Mouse (Mus musculus) telencephalon, adult 2 months (tissue): ENCODE results near the gene Aldh1l1.

Experiments used
- DNase-seq: peaks from one replicate; pipeline ENCODE4 v3.0.0-alpha.2; 2011; ENCODE audit warnings: low read depth, low spot score

The Aldh1l1 gene

GRCm38 (mm10) chr6:90486176-90486921, at the start of gene Aldh1l1:
Aldh1l1 (plus strand) TSS chr6:90486427.
- DNase-seq = no peak

GRCm38 (mm10) chr6:90437041-90437440, 49.2 kb upstream of the Aldh1l1 start:
- DNase-seq = no peak

- no peak for DNase-seq
Observed at GRCm38 (mm10) chr6:90446883-90447282, 39.3 kb upstream of the Aldh1l1 start.

- peak; percentile 48 for DNase-seq
Observed at GRCm38 (mm10) chr6:90450179-90450578, 36.0 kb upstream of the Aldh1l1 start.

- DNase-seq = no peak
Observed at GRCm38 (mm10) chr6:90450697-90451096, 35.5 kb upstream of the Aldh1l1 start.

- no peak for DNase-seq
Observed at GRCm38 (mm10) chr6:90451512-90451911, 34.7 kb upstream of the Aldh1l1 start.

- DNase-seq = no peak
Observed at GRCm38 (mm10) chr6:90452603-90453002, 33.6 kb upstream of the Aldh1l1 start.

- DNase-seq = no peak
Observed at GRCm38 (mm10) chr6:90453751-90454150, 32.5 kb upstream of the Aldh1l1 start.

- DNase-seq = no peak
Observed at GRCm38 (mm10) chr6:90457421-90457820, 28.8 kb upstream of the Aldh1l1 start.

- DNase-seq = no peak
Observed at GRCm38 (mm10) chr6:90461181-90461580, 25.0 kb upstream of the Aldh1l1 start.

GRCm38 (mm10) chr6:90461771-90462170, 24.5 kb upstream of the Aldh1l1 start:
- no peak for DNase-seq

GRCm38 (mm10) chr6:90462181-90462706, 24.0 kb upstream of the Aldh1l1 start, which contains the start of gene Klf15:
Klf15 (plus strand) TSS chr6:90462576.
- DNase-seq = peak; percentile 54

- no peak for DNase-seq
Observed at GRCm38 (mm10) chr6:90462841-90463227, 23.4 kb upstream of the Aldh1l1 start.

GRCm38 (mm10) chr6:90463228-90463862, 22.9 kb upstream of the Aldh1l1 start:
- DNase-seq = peak; percentile 76

- DNase-seq = no peak
Observed at GRCm38 (mm10) chr6:90463890-90464421, 22.3 kb upstream of the Aldh1l1 start.

GRCm38 (mm10) chr6:90465028-90465640, 21.1 kb upstream of the Aldh1l1 start:
- no peak for DNase-seq

GRCm38 (mm10) chr6:90466079-90466478, 20.1 kb upstream of the Aldh1l1 start:
- DNase-seq = no peak

- no peak for DNase-seq
Observed at GRCm38 (mm10) chr6:90466847-90467410, 19.3 kb upstream of the Aldh1l1 start.

GRCm38 (mm10) chr6:90468216-90468615, 18.0 kb upstream of the Aldh1l1 start:
- DNase-seq = no peak

GRCm38 (mm10) chr6:90469041-90469440, 17.2 kb upstream of the Aldh1l1 start:
- DNase-seq = no peak

GRCm38 (mm10) chr6:90470255-90470654, 16.0 kb upstream of the Aldh1l1 start:
- no peak for DNase-seq
